19 mouse cellular contexts compared by ENCODE assay signal in genomic region chr6:70356303-70356702, GRCm38 (mm10).
DNase-seq lines count a peak whose midpoint lies in the region; ATAC-seq lines count a peak whose summit lies in the region.
"Had no signal": no experiment of that assay in that cellular context is flagged by ENCODE, and none has a peak within 500 bp of the region (broad histone marks: within the 10 kb centered on the region; RNA-seq: fewer than 3 reads in every experiment).

No protein-coding gene starts in this region.

- no peak overlapping the region for H3K27ac ChIP-seq in hindbrain, embryonic 11.5 days (ENCODE audit: low read depth, low read length)
- no peak overlapping the region for H3K27ac ChIP-seq in hindbrain, embryonic 14.5 days
- H3K27ac ChIP-seq in limb, embryonic 11.5 days (replicated peaks; ENCODE audit: low read depth, low read length) = no peak overlapping the region
- no peak overlapping the region for H3K27ac ChIP-seq in limb, embryonic 10.5 days
- no peak overlapping the region for H3K27ac ChIP-seq in embryonic facial prominence, embryonic 10.5 days (replicated peaks)
- H3K27ac ChIP-seq: embryonic facial prominence, embryonic 15.5 days; liver, embryonic 13.5 days had no signal

- no peak overlapping the region for H3K9ac ChIP-seq in hindbrain, embryonic 11.5 days (ENCODE audit: low read depth, low read length)
- H3K9ac ChIP-seq in hindbrain, embryonic 14.5 days = no peak overlapping the region
- no peak overlapping the region for H3K9ac ChIP-seq in limb, embryonic 11.5 days (ENCODE audit: low read length)
- H3K9ac ChIP-seq: embryonic facial prominence, embryonic 15.5 days; liver, embryonic 13.5 days had no signal

- H3K4me2 ChIP-seq in hindbrain, embryonic 11.5 days (replicated peaks; ENCODE audit: low read depth, low read length) = no peak overlapping the region
- H3K4me2 ChIP-seq in hindbrain, embryonic 14.5 days (replicated peaks) = no peak overlapping the region
- no peak overlapping the region for H3K4me2 ChIP-seq in limb, embryonic 11.5 days (ENCODE audit: low read depth, severe bottlenecking)
- H3K4me2 ChIP-seq: embryonic facial prominence, embryonic 15.5 days; liver, embryonic 13.5 days had no signal

- no peaks in the 10 kb centered on the region for H3K27me3 ChIP-seq in hindbrain, embryonic 11.5 days (ENCODE audit: control insufficient read depth, insufficient read depth, low read length)
- no peaks in the 10 kb centered on the region for H3K27me3 ChIP-seq in hindbrain, embryonic 14.5 days (ENCODE audit: control insufficient read depth, insufficient read depth, low read length)
- H3K27me3 ChIP-seq in limb, embryonic 11.5 days (ENCODE audit: control insufficient read depth, insufficient read depth, low read length) = no peaks in the 10 kb centered on the region
- H3K27me3 ChIP-seq in limb, embryonic 10.5 days (ENCODE audit: low read depth, poor library complexity, severe bottlenecking) = no peaks in the 10 kb centered on the region
- H3K27me3 ChIP-seq in embryonic facial prominence, embryonic 10.5 days (replicated peaks; ENCODE audit: low read depth, poor library complexity, severe bottlenecking) = no peaks in the 10 kb centered on the region
- H3K27me3 ChIP-seq: embryonic facial prominence, embryonic 15.5 days; liver, embryonic 13.5 days had no signal

- H3K36me3 ChIP-seq in hindbrain, embryonic 11.5 days (ENCODE audit: control insufficient read depth, insufficient read depth, low read length) = no peaks in the 10 kb centered on the region
- no peaks in the 10 kb centered on the region for H3K36me3 ChIP-seq in hindbrain, embryonic 14.5 days (replicated peaks; ENCODE audit: control insufficient read depth, insufficient read depth)
- no peaks in the 10 kb centered on the region for H3K36me3 ChIP-seq in limb, embryonic 11.5 days (ENCODE audit: control insufficient read depth, insufficient read depth, low read length)
- H3K36me3 ChIP-seq in limb, embryonic 10.5 days = no peaks in the 10 kb centered on the region
- no peaks in the 10 kb centered on the region for H3K36me3 ChIP-seq in embryonic facial prominence, embryonic 10.5 days (replicated peaks)
- H3K36me3 ChIP-seq: embryonic facial prominence, embryonic 15.5 days; liver, embryonic 13.5 days had no signal

- H3K4me1 ChIP-seq in hindbrain, embryonic 11.5 days (replicated peaks; ENCODE audit: control insufficient read depth, insufficient read depth, low read length) = no peaks in the 10 kb centered on the region
- H3K4me1 ChIP-seq in hindbrain, embryonic 14.5 days (replicated peaks; ENCODE audit: control insufficient read depth, insufficient read depth, low read length) = no peaks in the 10 kb centered on the region
- no peaks in the 10 kb centered on the region for H3K4me1 ChIP-seq in limb, embryonic 11.5 days (ENCODE audit: control insufficient read depth, insufficient read depth, low read length)
- no peaks in the 10 kb centered on the region for H3K4me1 ChIP-seq in limb, embryonic 10.5 days
- no peaks in the 10 kb centered on the region for H3K4me1 ChIP-seq in embryonic facial prominence, embryonic 10.5 days
- H3K4me1 ChIP-seq: embryonic facial prominence, embryonic 15.5 days; liver, embryonic 13.5 days had no signal

- WGBS in hindbrain, embryonic 11.5 days = 80% methylated on average over 2 of the region's 2 CpGs
- 83% methylated on average over 2 of the region's 2 CpGs for WGBS in hindbrain, embryonic 14.5 days
- WGBS in limb, embryonic 11.5 days = 36% methylated on average over 2 of the region's 2 CpGs
- 55% methylated on average over 2 of the region's 2 CpGs for WGBS in limb, embryonic 10.5 days
- 72% methylated on average over 2 of the region's 2 CpGs for WGBS in embryonic facial prominence, embryonic 10.5 days

- H3K4me3 ChIP-seq in hindbrain, embryonic 11.5 days (ENCODE audit: low read depth, low read length) = no peak overlapping the region
- H3K4me3 ChIP-seq in hindbrain, embryonic 14.5 days (replicated peaks; ENCODE audit: low read length) = no peak overlapping the region
- no peak overlapping the region for H3K4me3 ChIP-seq in limb, embryonic 11.5 days (ENCODE audit: low read depth, low read length)
- H3K4me3 ChIP-seq in limb, embryonic 10.5 days = no peak overlapping the region
- no peak overlapping the region for H3K4me3 ChIP-seq in embryonic facial prominence, embryonic 10.5 days
- H3K4me3 ChIP-seq: embryonic facial prominence, embryonic 15.5 days; liver, embryonic 13.5 days had no signal

- DNase-seq in hindbrain, embryonic 11.5 days (ENCODE audit: low spot score) = peak; percentile 1
- DNase-seq in hindbrain, embryonic 14.5 days (ENCODE audit: low spot score) = no peak
- DNase-seq in limb, embryonic 11.5 days (ENCODE audit: low spot score) = peak; percentile 28
- DNase-seq in limb, embryonic 10.5 days (ENCODE audit: low spot score) = no peak
- DNase-seq in embryonic facial prominence, embryonic 10.5 days (ENCODE audit: low spot score) = peak; percentile 10
- peak; percentile 11 for DNase-seq in mesoderm, embryonic 11.5 days (ENCODE audit: low read depth, low spot score)
- DNase-seq in spleen, postnatal 4 days (ENCODE audit: low spot score in 2 of 2) = no peak
- DNase-seq in urinary bladder, postnatal 4 days (ENCODE audit: low spot score in 2 of 2) = no peak
- DNase-seq: adrenal gland, adult 8-10 months; cerebellum, adult 11-12 months; cerebellum, postnatal 25 days; heart, adult 18-20 months; heart, postnatal 4 days; liver, embryonic 13.5 days; midbrain, embryonic 14.5 days; retina, postnatal 1 day; spleen, adult 18-20 months had no signal

- no peaks in the 10 kb centered on the region for H3K9me3 ChIP-seq in hindbrain, embryonic 11.5 days (ENCODE audit: control insufficient read depth, low read length)
- H3K9me3 ChIP-seq in hindbrain, embryonic 14.5 days (ENCODE audit: control insufficient read depth, low read length) = no peaks in the 10 kb centered on the region
- no peaks in the 10 kb centered on the region for H3K9me3 ChIP-seq in limb, embryonic 11.5 days (ENCODE audit: control insufficient read depth, low read length)
- no peaks in the 10 kb centered on the region for H3K9me3 ChIP-seq in limb, embryonic 10.5 days (replicated peaks)
- H3K9me3 ChIP-seq in embryonic facial prominence, embryonic 10.5 days = no peaks in the 10 kb centered on the region
- H3K9me3 ChIP-seq: embryonic facial prominence, embryonic 15.5 days; liver, embryonic 13.5 days had no signal

- ATAC-seq in hindbrain, embryonic 11.5 days (ENCODE audit: low FRiP score) = no peak
- no peak for ATAC-seq in hindbrain, embryonic 14.5 days (ENCODE audit: low FRiP score)
- ATAC-seq in limb, embryonic 11.5 days (ENCODE audit: insufficient number of reproducible peaks, low FRiP score, low TSS enrichment, low read depth) = peak; percentile 77
- ATAC-seq: lung, postnatal 0 days had no signal

Comparison
In these comparisons a context has a peak if more than half of its experiments do, and no peak if none do; other contexts are left out.
1. DNase-seq: peak in hindbrain, embryonic 11.5 days (single experiment), limb, embryonic 11.5 days (single experiment), embryonic facial prominence, embryonic 10.5 days (single experiment) and mesoderm, embryonic 11.5 days (single experiment); none in hindbrain, embryonic 14.5 days (single experiment), limb, embryonic 10.5 days (single experiment), spleen, postnatal 4 days (0 of 2) and urinary bladder, postnatal 4 days (0 of 2).